Mouse (Mus musculus): ENCODE measurements around the gene Fry. TPM values are rescaled to one million over a fixed set of nuclear protein-coding genes. Genes with fewer than 3 reads are reported as not detected.

The Fry gene
- total and polyA plus RNA-seq, 2 experiments from 2014 or later = 62.6 to 129 TPM

DNA sequence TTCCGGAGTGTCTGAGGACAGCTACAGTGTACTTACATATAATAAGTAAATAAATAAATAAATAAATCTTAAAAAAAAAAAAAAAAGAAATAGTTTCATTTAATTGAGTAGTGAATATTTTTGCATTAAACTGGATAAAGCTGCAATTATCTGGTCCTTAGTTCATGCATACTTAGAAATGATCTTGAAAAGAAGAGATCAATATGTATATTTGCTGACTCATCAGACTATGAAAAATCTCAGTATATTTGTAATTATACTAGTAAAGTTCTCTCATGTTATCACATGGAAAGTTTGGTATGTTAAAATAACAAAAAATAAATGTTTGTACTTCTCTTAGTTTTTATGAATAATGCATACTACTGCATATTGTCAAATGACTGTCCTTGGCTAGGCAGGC lies 229.9 kb downstream of the Fry start:
- no peak for DNase-seq (ENCODE audit: low spot score)

DNA sequence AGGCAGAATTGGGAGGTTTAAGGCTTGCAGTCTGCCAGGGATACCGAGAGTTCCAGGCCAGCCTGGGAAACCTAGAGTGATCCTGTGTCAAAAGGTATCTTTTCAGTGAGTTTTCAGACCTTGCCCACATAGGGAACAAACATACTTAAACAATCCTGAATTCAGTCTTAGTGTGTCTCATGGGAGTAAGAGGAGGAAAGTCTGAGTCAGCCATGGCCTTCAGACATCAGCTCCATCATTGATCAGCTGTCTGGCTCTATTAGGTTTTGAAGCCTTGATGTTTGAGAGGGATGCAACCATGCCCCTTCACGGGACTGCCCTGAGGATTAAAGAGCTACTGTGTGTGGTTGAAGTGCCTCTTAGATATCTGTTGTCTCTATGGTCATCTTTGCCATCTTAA lies 232.7 kb downstream of the Fry start:
- WGBS = 78% methylated on average over 2 of the region's 2 CpGs
- H3K4me3 ChIP-seq (ENCODE audit: low read depth, low read length) = no peak overlapping the region
- no peak for ATAC-seq (ENCODE audit: low FRiP score)

More for the DNA sequence above, 229.9 kb downstream of the Fry start:
- Histone ChIP-seq H3K9me3 (ENCODE audit: low read length) (no peaks in the 10 kb centered on the region), H3K27me3 (ENCODE audit: insufficient read depth, low read length) (no peaks in the 10 kb centered on the region), H3K9ac (replicated peaks; ENCODE audit: low read length, poor library complexity, severe bottlenecking) (no peak overlapping the region), H3K4me2 (ENCODE audit: low read depth, low read length, poor library complexity, severe bottlenecking) (no peak overlapping the region), H3K27ac (ENCODE audit: low read depth, low read length) (no peak overlapping the region), H3K36me3 (ENCODE audit: insufficient read depth, low read length) (peaks cover 31% of the 10 kb centered on the region), H3K4me1 (ENCODE audit: insufficient read depth, low read length) (no peaks in the 10 kb centered on the region), H3K4me3 (ENCODE audit: low read depth, low read length) (no peak overlapping the region)
- ATAC-seq (ENCODE audit: low FRiP score) = no peak
- no peak for TF ChIP-seq CTCF (IDR thresholded peaks at IDR 0.05)
- no CpG with 5 or more reads among the region's 1 CpGs for WGBS

DNA sequence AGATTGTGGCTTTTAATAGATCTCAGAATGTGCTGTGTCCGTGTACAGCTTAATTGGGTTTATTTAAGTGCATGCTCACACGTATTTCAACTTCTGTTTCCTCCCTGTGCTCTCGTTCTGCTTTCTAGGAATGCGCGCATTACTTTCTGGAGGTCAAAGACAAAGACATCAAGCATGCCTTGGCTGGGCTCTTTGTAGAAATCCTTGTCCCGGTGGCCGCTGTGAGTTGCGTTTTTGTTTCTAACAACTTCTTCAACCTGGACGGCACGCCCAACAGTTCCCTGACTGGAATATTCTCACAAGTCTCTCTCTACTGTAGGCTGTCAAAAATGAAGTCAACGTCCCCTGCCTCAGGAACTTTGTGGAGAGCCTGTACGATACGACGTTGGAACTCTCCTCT lies 240.2 kb downstream of the Fry start:
- Histone ChIP-seq H3K27me3 (ENCODE audit: insufficient read depth, low read length) (no peaks in the 10 kb centered on the region), H3K9ac (replicated peaks; ENCODE audit: low read length, poor library complexity, severe bottlenecking) (no peak overlapping the region), H3K27ac (ENCODE audit: low read depth, low read length) (no peak overlapping the region), H3K9me3 (ENCODE audit: low read length) (no peaks in the 10 kb centered on the region), H3K4me1 (ENCODE audit: insufficient read depth, low read length) (no peaks in the 10 kb centered on the region), H3K36me3 (ENCODE audit: insufficient read depth, low read length) (peaks cover 52% of the 10 kb centered on the region), H3K4me3 (ENCODE audit: low read depth, low read length) (no peak overlapping the region), H3K4me2 (ENCODE audit: low read depth, low read length, poor library complexity, severe bottlenecking) (no peak overlapping the region)
- ATAC-seq (ENCODE audit: low FRiP score) (no peak), DNase-seq (ENCODE audit: low spot score) (no peak)
- WGBS = 90% methylated on average over 14 of the region's 14 CpGs
- no peak for TF ChIP-seq CTCF (IDR thresholded peaks at IDR 0.05)

More for the DNA sequence above, 232.7 kb downstream of the Fry start:
- H3K4me1 ChIP-seq (ENCODE audit: insufficient read depth, low read length) = no peaks in the 10 kb centered on the region
- no peak overlapping the region for H3K9ac ChIP-seq (replicated peaks; ENCODE audit: low read length, poor library complexity, severe bottlenecking)
- TF ChIP-seq CTCF (IDR thresholded peaks at IDR 0.05) = no peak
- peaks cover 45% of the 10 kb centered on the region for H3K36me3 ChIP-seq (ENCODE audit: insufficient read depth, low read length)
- DNase-seq (ENCODE audit: low spot score) = no peak
- H3K9me3 ChIP-seq (ENCODE audit: low read length) = no peaks in the 10 kb centered on the region
- H3K4me2 ChIP-seq (ENCODE audit: low read depth, low read length, poor library complexity, severe bottlenecking) = no peak overlapping the region
- no peak overlapping the region for H3K27ac ChIP-seq (ENCODE audit: low read depth, low read length)
- no peaks in the 10 kb centered on the region for H3K27me3 ChIP-seq (ENCODE audit: insufficient read depth, low read length)

DNA sequence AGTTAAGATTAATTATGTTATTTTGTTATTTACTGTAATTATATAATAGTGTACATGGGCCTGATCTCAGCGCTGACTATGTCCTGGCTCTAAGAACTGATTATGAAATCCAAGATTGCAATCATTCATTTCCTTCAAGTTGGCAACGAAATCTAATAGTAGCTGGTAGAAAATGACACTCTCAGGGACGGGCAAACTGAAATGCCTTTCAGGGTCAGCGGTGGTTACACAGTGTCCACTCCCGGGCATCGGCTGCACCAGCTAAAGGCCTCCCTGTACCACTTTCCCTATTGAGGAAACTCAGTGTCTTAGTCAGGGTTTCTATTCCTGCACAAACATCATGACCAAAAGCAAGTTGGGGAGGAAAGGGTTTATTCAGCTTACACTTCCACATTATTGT lies 243.8 kb downstream of the Fry start:
- TF ChIP-seq CTCF (IDR thresholded peaks at IDR 0.05) = no peak
- H3K9ac ChIP-seq (replicated peaks; ENCODE audit: low read length, poor library complexity, severe bottlenecking) = no peak overlapping the region
- H3K36me3 ChIP-seq (ENCODE audit: insufficient read depth, low read length) = peaks cover 47% of the 10 kb centered on the region

DNA sequence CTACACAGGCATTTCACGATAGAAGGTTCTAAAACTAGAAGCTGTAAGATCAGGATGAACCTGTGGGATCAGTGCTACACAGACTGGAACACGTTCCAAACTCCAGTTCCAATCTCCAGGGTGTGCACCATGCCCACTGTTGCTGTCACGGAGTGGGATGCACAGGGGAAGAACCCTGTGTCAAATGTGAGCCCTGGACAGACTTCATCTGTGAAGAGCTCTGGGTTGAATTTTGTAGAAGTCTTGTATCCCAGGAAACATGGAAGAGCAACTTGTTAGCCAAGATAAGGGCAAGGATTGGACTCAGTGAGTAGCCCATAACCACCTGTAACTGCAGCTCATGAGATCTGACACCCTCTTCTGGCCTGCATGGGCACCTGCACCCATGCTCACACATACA lies 246.2 kb downstream of the Fry start:
- DNase-seq (ENCODE audit: low spot score) (no peak), ATAC-seq (ENCODE audit: low FRiP score) (no peak)
- H3K27ac ChIP-seq (ENCODE audit: low read depth, low read length) = no peak overlapping the region
- no peak overlapping the region for H3K9ac ChIP-seq (replicated peaks; ENCODE audit: low read length, poor library complexity, severe bottlenecking)
- H3K36me3 ChIP-seq (ENCODE audit: insufficient read depth, low read length) = peaks cover 35% of the 10 kb centered on the region
- H3K4me3 ChIP-seq (ENCODE audit: low read depth, low read length) = no peak overlapping the region
- no peaks in the 10 kb centered on the region for H3K27me3 ChIP-seq (ENCODE audit: insufficient read depth, low read length)
- H3K4me1 ChIP-seq (ENCODE audit: insufficient read depth, low read length) = no peaks in the 10 kb centered on the region
- TF ChIP-seq CTCF (IDR thresholded peaks at IDR 0.05) = no peak
- H3K4me2 ChIP-seq (ENCODE audit: low read depth, low read length, poor library complexity, severe bottlenecking) = no peak overlapping the region
- 93% methylated on average over 3 of the region's 3 CpGs for WGBS
- no peaks in the 10 kb centered on the region for H3K9me3 ChIP-seq (ENCODE audit: low read length)

More for the DNA sequence above, 243.8 kb downstream of the Fry start:
- Histone ChIP-seq H3K27me3 (ENCODE audit: insufficient read depth, low read length) (no peaks in the 10 kb centered on the region), H3K4me2 (ENCODE audit: low read depth, low read length, poor library complexity, severe bottlenecking) (no peak overlapping the region), H3K9me3 (ENCODE audit: low read length) (no peaks in the 10 kb centered on the region), H3K27ac (ENCODE audit: low read depth, low read length) (no peak overlapping the region), H3K4me3 (ENCODE audit: low read depth, low read length) (no peak overlapping the region), H3K4me1 (ENCODE audit: insufficient read depth, low read length) (no peaks in the 10 kb centered on the region)
- WGBS = 91% methylated on average over 6 of the region's 6 CpGs
- DNase-seq (ENCODE audit: low spot score) (no peak), ATAC-seq (ENCODE audit: low FRiP score) (no peak)

DNA sequence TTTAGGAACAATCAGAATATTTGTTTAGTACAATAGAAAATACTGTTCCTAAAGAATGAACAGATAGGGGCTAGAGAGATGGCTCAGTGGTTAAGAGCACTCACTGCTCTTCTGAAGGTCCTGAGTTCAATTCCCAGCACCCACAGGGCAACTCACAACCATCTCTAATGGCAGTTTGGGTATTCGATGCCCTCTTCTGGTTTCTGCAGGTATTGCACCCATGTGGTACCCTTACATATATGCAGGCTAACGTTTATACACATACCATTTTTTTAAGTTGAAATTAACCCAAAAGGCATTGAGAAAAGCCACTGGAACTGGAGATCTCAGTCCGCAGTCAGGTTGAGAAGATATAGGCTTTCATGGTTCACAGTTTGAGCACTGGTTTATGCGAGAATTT lies 248.6 kb downstream of the Fry start:
- peaks cover 25% of the 10 kb centered on the region for H3K36me3 ChIP-seq (ENCODE audit: insufficient read depth, low read length)
- ATAC-seq (ENCODE audit: low FRiP score) (no peak), DNase-seq (ENCODE audit: low spot score) (no peak)
- no peak overlapping the region for H3K4me3 ChIP-seq (ENCODE audit: low read depth, low read length)
- TF ChIP-seq CTCF (IDR thresholded peaks at IDR 0.05) = peak; percentile 51
- 87% methylated on average over 4 of the region's 4 CpGs for WGBS
- no peaks in the 10 kb centered on the region for H3K27me3 ChIP-seq (ENCODE audit: insufficient read depth, low read length)
- H3K9ac ChIP-seq (replicated peaks; ENCODE audit: low read length, poor library complexity, severe bottlenecking) = no peak overlapping the region
- H3K27ac ChIP-seq (ENCODE audit: low read depth, low read length) = no peak overlapping the region
- H3K4me1 ChIP-seq (ENCODE audit: insufficient read depth, low read length) = no peaks in the 10 kb centered on the region
- H3K9me3 ChIP-seq (ENCODE audit: low read length) = no peaks in the 10 kb centered on the region
- no peak overlapping the region for H3K4me2 ChIP-seq (ENCODE audit: low read depth, low read length, poor library complexity, severe bottlenecking)

Data from midbrain, postnatal 0 days (tissue).